Mouse (Mus musculus): ENCODE measurements around the gene Thtpa. TPM values are rescaled to one million over a fixed set of nuclear protein-coding genes. Genes with fewer than 3 reads are reported as not detected.

Thtpa gene
- polyA plus RNA-seq, 1 experiment, result 13.8 TPM

GRCm38 (mm10) chr14:55139313-55139712 lies 44.7 kb downstream of the Thtpa start:
- H3K27ac ChIP-seq (ENCODE audit: insufficient read depth, low read depth, low read length), result no peak overlapping the region
- H3K27me3 ChIP-seq (replicated peaks; ENCODE audit: control insufficient read depth, insufficient read depth, low read length), result no peaks in the 10 kb centered on the region
- whole genome bisulfite sequencing, result 45% methylated on average over 7 of the region's 7 CpGs
- TF ChIP-seq CTCF (conservative IDR thresholded peaks at IDR 0.05; ENCODE audit: insufficient read depth, insufficient read length, low read depth, low read length), result no peak
- no peak for TF ChIP-seq POLR2A (IDR thresholded peaks at IDR 0.05; ENCODE audit: low read depth, low read length)
- no peak for DNase-seq
- no peaks in the 10 kb centered on the region for H3K36me3 ChIP-seq (ENCODE audit: control insufficient read depth, insufficient read depth, low read length)
- no peaks in the 10 kb centered on the region for H3K4me1 ChIP-seq (ENCODE audit: control insufficient read depth, insufficient read depth, low read length)
- H3K4me3 ChIP-seq (ENCODE audit: insufficient read depth, low read depth, low read length), result no peak overlapping the region

- H3K27ac ChIP-seq (ENCODE audit: insufficient read depth, low read depth, low read length), result no peak overlapping the region
- H3K4me3 ChIP-seq (ENCODE audit: insufficient read depth, low read depth, low read length), result no peak overlapping the region
- H3K36me3 ChIP-seq (ENCODE audit: control insufficient read depth, insufficient read depth, low read length), result no peaks in the 10 kb centered on the region
- DNase-seq, result peak; percentile 7
- 83% methylated on average over 1 of the region's 1 CpGs for WGBS
- TF ChIP-seq POLR2A (IDR thresholded peaks at IDR 0.05; ENCODE audit: low read depth, low read length) (no peak), CTCF (conservative IDR thresholded peaks at IDR 0.05; ENCODE audit: insufficient read depth, insufficient read length, low read depth, low read length) (no peak)
- H3K27me3 ChIP-seq (replicated peaks; ENCODE audit: control insufficient read depth, insufficient read depth, low read length), result no peaks in the 10 kb centered on the region
- H3K4me1 ChIP-seq (ENCODE audit: control insufficient read depth, insufficient read depth, low read length), result no peaks in the 10 kb centered on the region
These were observed 51.7 kb downstream of the Thtpa start for GRCm38 (mm10) chr14:55146324-55146723.

- whole genome bisulfite sequencing, result 84% methylated on average over 12 of the region's 12 CpGs
- TF ChIP-seq CTCF (conservative IDR thresholded peaks at IDR 0.05; ENCODE audit: insufficient read depth, insufficient read length, low read depth, low read length) (no peak), POLR2A (IDR thresholded peaks at IDR 0.05; ENCODE audit: low read depth, low read length) (no peak)
- no peak overlapping the region for H3K4me3 ChIP-seq (ENCODE audit: insufficient read depth, low read depth, low read length)
- no peaks in the 10 kb centered on the region for H3K4me1 ChIP-seq (ENCODE audit: control insufficient read depth, insufficient read depth, low read length)
- no peak overlapping the region for H3K27ac ChIP-seq (ENCODE audit: insufficient read depth, low read depth, low read length)
- no peaks in the 10 kb centered on the region for H3K27me3 ChIP-seq (replicated peaks; ENCODE audit: control insufficient read depth, insufficient read depth, low read length)
- DNase-seq, result peak; percentile 13
- H3K36me3 ChIP-seq (ENCODE audit: control insufficient read depth, insufficient read depth, low read length), result no peaks in the 10 kb centered on the region
These were observed 52.3 kb downstream of the Thtpa start for GRCm38 (mm10) chr14:55146829-55147401.

- no peak for TF ChIP-seq POLR2A (IDR thresholded peaks at IDR 0.05; ENCODE audit: low read depth, low read length)
- TF ChIP-seq CTCF (conservative IDR thresholded peaks at IDR 0.05; ENCODE audit: insufficient read depth, insufficient read length, low read depth, low read length), result peak; percentile 78
- Histone ChIP-seq H3K27ac (ENCODE audit: insufficient read depth, low read depth, low read length) (no peak overlapping the region), H3K36me3 (ENCODE audit: control insufficient read depth, insufficient read depth, low read length) (no peaks in the 10 kb centered on the region), H3K27me3 (replicated peaks; ENCODE audit: control insufficient read depth, insufficient read depth, low read length) (no peaks in the 10 kb centered on the region), H3K4me1 (ENCODE audit: control insufficient read depth, insufficient read depth, low read length) (no peaks in the 10 kb centered on the region), H3K4me3 (ENCODE audit: insufficient read depth, low read depth, low read length) (no peak overlapping the region)
- peak; percentile 54 for DNase-seq
- WGBS, result 38% methylated on average over 5 of the region's 5 CpGs
These were observed 53.9 kb downstream of the Thtpa start for GRCm38 (mm10) chr14:55148363-55148915.

Other genes with a start within 250 kb of the Thtpa start
- gene Homez, start 223.8 kb upstream of the Thtpa start, polyA plus RNA-seq (2012; rRNA removed), result 9.2 and 9.6 TPM in 2 replicates
- gene Ppp1r3e, start 217.2 kb upstream of the Thtpa start, polyA plus RNA-seq (2012; rRNA removed), result 21.0 and 23.5 TPM in 2 replicates
- 47.1 and 59.0 TPM in 2 replicates for gene Bcl2l2, start 211.4 kb upstream of the Thtpa start, polyA plus RNA-seq (2012; rRNA removed)
- not detected in 2 replicates for gene Gm20521, start 211.3 kb upstream of the Thtpa start, polyA plus RNA-seq (2012; rRNA removed)
- 111 and 114 TPM in 2 replicates for gene Pabpn1, start 202.3 kb upstream of the Thtpa start, polyA plus RNA-seq (2012; rRNA removed)
- 63.9 and 85.8 TPM in 2 replicates for gene Slc22a17, start 181.7 kb upstream of the Thtpa start, polyA plus RNA-seq (2012; rRNA removed)
- 1.8 and 2.8 TPM in 2 replicates for gene Efs, start 168.7 kb upstream of the Thtpa start, polyA plus RNA-seq (2012; rRNA removed)
- not detected in 2 replicates for gene Il25, start 162.1 kb upstream of the Thtpa start, polyA plus RNA-seq (2012; rRNA removed)
- gene Cmtm5, start 158.5 kb upstream of the Thtpa start, polyA plus RNA-seq (2012; rRNA removed), result 0.59 and 0.79 TPM in 2 replicates
- 0.75 and 1.5 TPM in 2 replicates for gene Myh6, start 127.9 kb upstream of the Thtpa start, polyA plus RNA-seq (2012; rRNA removed)
- not detected in 2 replicates for gene Gm17428, start 117.9 kb upstream of the Thtpa start, polyA plus RNA-seq (2012; rRNA removed)
- gene Myh7, start 100.2 kb upstream of the Thtpa start, polyA plus RNA-seq (2012; rRNA removed), result 0.05 and 5.2 TPM in 2 replicates
- gene Ngdn, start 79.3 kb upstream of the Thtpa start, polyA plus RNA-seq (2012; rRNA removed), result 15.0 and 15.5 TPM in 2 replicates
- 2.1 TPM in 2 replicates for gene Zfhx2, start 2.5 kb upstream of the Thtpa start, polyA plus RNA-seq (2012; rRNA removed)
- 28.2 and 29.6 TPM in 2 replicates for gene Ap1g2, start 11.8 kb downstream of the Thtpa start, polyA plus RNA-seq (2012; rRNA removed)
- 0.19 and 0.25 TPM in 2 replicates for gene Jph4, start 22.2 kb downstream of the Thtpa start, polyA plus RNA-seq (2012; rRNA removed)
- gene Dhrs2, start 127.2 kb downstream of the Thtpa start, polyA plus RNA-seq (2012; rRNA removed), result not detected in 2 replicates